Mouse (Mus musculus): ENCODE data around the gene Tnfrsf19. TPM values are rescaled to one million over a fixed set of nuclear protein-coding genes. Genes with fewer than 3 reads are reported as not detected.

Gene Tnfrsf19
- polyA plus RNA-seq, 1 experiment, result 2.7 TPM

DNA sequence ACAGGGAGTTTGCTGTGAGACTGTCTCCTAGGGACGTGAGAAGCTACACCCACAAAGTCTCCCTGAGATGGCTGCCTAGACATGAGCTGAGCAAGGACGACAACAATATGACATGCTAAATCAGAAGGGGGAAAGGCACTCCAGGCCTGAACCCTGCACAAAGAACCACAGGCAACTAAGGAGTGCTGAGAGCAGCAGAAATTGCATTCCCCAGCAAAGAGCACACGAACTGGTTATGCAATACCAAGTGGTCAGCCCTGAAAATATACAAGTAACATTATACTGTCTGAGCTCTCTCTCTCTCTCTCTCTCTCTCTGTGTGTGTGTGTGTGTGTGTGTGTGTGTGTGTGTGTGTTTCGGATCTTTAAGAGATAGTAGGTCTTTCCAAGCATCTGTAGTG is 129.6 kb downstream of the Tnfrsf19 start:
- peak; percentile 6 for DNase-seq
- H3K27ac ChIP-seq (ENCODE audit: insufficient read depth, low read depth, low read length), result no peak overlapping the region
- H3K4me3 ChIP-seq (ENCODE audit: insufficient read depth, low read depth, low read length), result no peak overlapping the region
- H3K4me1 ChIP-seq (ENCODE audit: control insufficient read depth, insufficient read depth, low read length), result no peaks in the 10 kb centered on the region
- TF ChIP-seq CTCF (conservative IDR thresholded peaks at IDR 0.05; ENCODE audit: insufficient read depth, insufficient read length, low read depth, low read length) (no peak), POLR2A (IDR thresholded peaks at IDR 0.05; ENCODE audit: low read depth, low read length) (no peak)
- 59% methylated on average over 4 of the region's 4 CpGs for WGBS
- no peaks in the 10 kb centered on the region for H3K36me3 ChIP-seq (ENCODE audit: control insufficient read depth, insufficient read depth, low read length)
- no peaks in the 10 kb centered on the region for H3K27me3 ChIP-seq (replicated peaks; ENCODE audit: control insufficient read depth, insufficient read depth, low read length)

Other genes starting within 250 kb of the Tnfrsf19 start
- 0.16 and 0.33 TPM in 2 replicates for gene Sacs, start 92.0 kb upstream of the Tnfrsf19 start, polyA plus RNA-seq (2012; rRNA removed)
- gene Sgcg, start 212.0 kb upstream of the Tnfrsf19 start, polyA plus RNA-seq (2012; rRNA removed), result 0.05 and 1.5 TPM in 2 replicates

All from kidney, adult 2 months (tissue).